Mouse (Mus musculus): Measurements from ENCODE around the gene Epha8. TPM values are rescaled to one million over a fixed set of nuclear protein-coding genes. Genes with fewer than 3 reads are reported as not detected.

Epha8 gene
- polyA plus RNA-seq, 2 experiments from 2014 or later = not detected

GRCm38 (mm10) chr4:136954562-136954961, 2.1 kb downstream of the Epha8 start:
- no peak for ATAC-seq

- ATAC-seq = no peak
Observed at GRCm38 (mm10) chr4:136949266-136949989, 7.2 kb downstream of the Epha8 start.

- ATAC-seq = no peak
Observed at GRCm38 (mm10) chr4:136945397-136945796, 11.2 kb downstream of the Epha8 start.

GRCm38 (mm10) chr4:136944558-136945350, 11.9 kb downstream of the Epha8 start:
- no peak for ATAC-seq

GRCm38 (mm10) chr4:136943175-136943574, 13.4 kb downstream of the Epha8 start:
- ATAC-seq = no peak

GRCm38 (mm10) chr4:136942761-136943160, 13.9 kb downstream of the Epha8 start:
- no peak for ATAC-seq

- no peak for ATAC-seq
Observed at GRCm38 (mm10) chr4:136937935-136938334, 18.7 kb downstream of the Epha8 start.

- no peak for ATAC-seq
Observed at GRCm38 (mm10) chr4:136937344-136937743, 19.3 kb downstream of the Epha8 start.

GRCm38 (mm10) chr4:136934746-136935613, 21.6 kb downstream of the Epha8 start:
- ATAC-seq = no peak

GRCm38 (mm10) chr4:136930474-136930873, 26.1 kb downstream of the Epha8 start:
- no peak for ATAC-seq

GRCm38 (mm10) chr4:136928928-136929327, 27.7 kb downstream of the Epha8 start:
- ATAC-seq = no peak

GRCm38 (mm10) chr4:136925804-136926203, 30.8 kb downstream of the Epha8 start:
- no peak for ATAC-seq

- no peak for ATAC-seq
Observed at GRCm38 (mm10) chr4:136924529-136924928, 32.1 kb downstream of the Epha8 start.

GRCm38 (mm10) chr4:136919526-136919925, 37.1 kb downstream of the Epha8 start:
- ATAC-seq = no peak

- ATAC-seq = no peak
Observed at GRCm38 (mm10) chr4:136918834-136919233, 37.8 kb downstream of the Epha8 start.

- ATAC-seq = no peak
Observed at GRCm38 (mm10) chr4:136917165-136917524, 39.5 kb downstream of the Epha8 start.

GRCm38 (mm10) chr4:136916359-136917164, 40.1 kb downstream of the Epha8 start:
- ATAC-seq = no peak

- ATAC-seq = no peak
Observed at GRCm38 (mm10) chr4:136912841-136913240, 43.8 kb downstream of the Epha8 start.

GRCm38 (mm10) chr4:136911804-136912203, 44.8 kb downstream of the Epha8 start:
- no peak for ATAC-seq

- ATAC-seq = no peak
Observed at GRCm38 (mm10) chr4:136911211-136911646, 45.4 kb downstream of the Epha8 start.

GRCm38 (mm10) chr4:136907809-136908208, 48.8 kb downstream of the Epha8 start:
- no peak for ATAC-seq

- no peak for ATAC-seq
Observed at GRCm38 (mm10) chr4:136907033-136907432, 49.6 kb downstream of the Epha8 start.
